ENCODE assay signal across 22 mouse cellular contexts in genomic region chr13:94180477-94181420, GRCm38 (mm10).
DNase-seq lines count a peak whose midpoint lies in the region; ATAC-seq and TF ChIP-seq lines count a peak whose summit lies in the region.
"Had no signal": no experiment of that assay in that cellular context is flagged by ENCODE, and none has a peak within 500 bp of the region (broad histone marks: within the 10 kb centered on the region; RNA-seq: fewer than 3 reads in every experiment).

No protein-coding gene starts in this region.

- H3K4me3 ChIP-seq in heart, embryonic 10.5 days = no peak overlapping the region
- no peak overlapping the region for H3K4me3 ChIP-seq in lung, embryonic 15.5 days
- H3K4me3 ChIP-seq in lung, postnatal 0 days (ENCODE audit: low read depth, low read length) = no peak overlapping the region
- H3K4me3 ChIP-seq: forebrain, embryonic 13.5 days; heart, embryonic 13.5 days; hindbrain, embryonic 15.5 days; neural tube, embryonic 13.5 days had no signal

- ATAC-seq in lung, embryonic 15.5 days (ENCODE audit: borderline replicate concordance, extremely low read depth, low FRiP score, low TSS enrichment) = peak; percentile 21; the same call in 1 of the 2 replicates
- no peak for ATAC-seq in lung, postnatal 0 days
- ATAC-seq: forebrain, embryonic 13.5 days had no signal

- TF ChIP-seq CTCF in lung, postnatal 0 days (IDR thresholded peaks at IDR 0.05) = no peak

- H3K9me3 ChIP-seq in heart, embryonic 10.5 days = no peaks in the 10 kb centered on the region
- no peaks in the 10 kb centered on the region for H3K9me3 ChIP-seq in lung, embryonic 15.5 days
- H3K9me3 ChIP-seq in lung, postnatal 0 days (ENCODE audit: low read length) = no peaks in the 10 kb centered on the region
- H3K9me3 ChIP-seq: forebrain, embryonic 13.5 days; heart, embryonic 13.5 days; hindbrain, embryonic 15.5 days; neural tube, embryonic 13.5 days had no signal

- H3K9ac ChIP-seq in lung, embryonic 15.5 days = no peak overlapping the region
- H3K9ac ChIP-seq in lung, postnatal 0 days (replicated peaks; ENCODE audit: low read depth) = no peak overlapping the region
- H3K9ac ChIP-seq: forebrain, embryonic 13.5 days; heart, embryonic 13.5 days; hindbrain, embryonic 15.5 days; neural tube, embryonic 13.5 days had no signal

- WGBS in heart, embryonic 10.5 days = 85% methylated on average over 5 of the region's 5 CpGs
- 62% methylated on average over 5 of the region's 5 CpGs for WGBS in lung, embryonic 15.5 days
- WGBS in lung, postnatal 0 days = 60% methylated on average over 5 of the region's 5 CpGs

- no peak overlapping the region for H3K4me2 ChIP-seq in lung, embryonic 15.5 days
- H3K4me2 ChIP-seq in lung, postnatal 0 days (replicated peaks; ENCODE audit: low read depth, low read length) = no peak overlapping the region
- H3K4me2 ChIP-seq: forebrain, embryonic 13.5 days; heart, embryonic 13.5 days; hindbrain, embryonic 15.5 days; neural tube, embryonic 13.5 days had no signal

- no peak overlapping the region for H3K27ac ChIP-seq in heart, embryonic 10.5 days
- peak overlapping the region; percentile 51; the same call in 1 of the 2 replicates for H3K27ac ChIP-seq in lung, embryonic 15.5 days
- no peak overlapping the region for H3K27ac ChIP-seq in lung, postnatal 0 days (ENCODE audit: low read length)
- H3K27ac ChIP-seq: forebrain, embryonic 13.5 days; heart, embryonic 13.5 days; hindbrain, embryonic 15.5 days; kidney, postnatal 0 days; neural tube, embryonic 13.5 days had no signal

- peaks cover 8% of the 10 kb centered on the region; the same call in 1 of the 2 replicates for H3K36me3 ChIP-seq in heart, embryonic 10.5 days
- H3K36me3 ChIP-seq in lung, embryonic 15.5 days = no peaks in the 10 kb centered on the region
- no peaks in the 10 kb centered on the region for H3K36me3 ChIP-seq in lung, postnatal 0 days (ENCODE audit: insufficient read depth, low read length)
- H3K36me3 ChIP-seq: hindbrain, embryonic 15.5 days; neural tube, embryonic 13.5 days had no signal

- no peak for TF ChIP-seq EP300 in lung, postnatal 0 days (IDR thresholded peaks at IDR 0.05)

- no peaks in the 10 kb centered on the region for H3K27me3 ChIP-seq in heart, embryonic 10.5 days (ENCODE audit: insufficient read depth, poor library complexity, severe bottlenecking)
- H3K27me3 ChIP-seq in lung, embryonic 15.5 days = no peaks in the 10 kb centered on the region
- no peaks in the 10 kb centered on the region for H3K27me3 ChIP-seq in lung, postnatal 0 days (replicated peaks; ENCODE audit: insufficient read depth, low read length)
- H3K27me3 ChIP-seq: CH12.LX; heart, embryonic 13.5 days; hindbrain, embryonic 15.5 days had no signal

- H3K4me1 ChIP-seq in heart, embryonic 10.5 days = peaks cover 25% of the 10 kb centered on the region
- peaks cover 31% of the 10 kb centered on the region for H3K4me1 ChIP-seq in lung, embryonic 15.5 days
- peaks cover 5% of the 10 kb centered on the region; the same call in 1 of the 2 replicates for H3K4me1 ChIP-seq in lung, postnatal 0 days (ENCODE audit: insufficient read depth, low read depth, low read length)

- DNase-seq in heart, adult 8-10 months (ENCODE audit: low spot score) = peak; percentile 48
- no peak for DNase-seq in heart, embryonic 10.5 days (ENCODE audit: low spot score)
- DNase-seq in lung, postnatal 14 days = no peak
- peak; percentile 69 for DNase-seq in lung, postnatal 0 days (ENCODE audit: low spot score)
- DNase-seq in gastrocnemius, postnatal 4 days (ENCODE audit: low spot score in 2 of 2) = no peak
- DNase-seq in left cerebral cortex, adult 9 months (ENCODE audit: low spot score in 2 of 2) = no peak
- DNase-seq: cerebellum, adult 2 months; cerebellum, postnatal 36 days; gastrocnemius, postnatal 10 days; kidney, adult 11 months; left cerebral cortex, postnatal 4 days; liver; midbrain, embryonic 14.5 days; right cerebral cortex, adult 18-20 months; thymus, postnatal 4 days had no signal

Comparison
In these comparisons a context has a peak if more than half of its experiments do, and no peak if none do; other contexts are left out.
1. DNase-seq: peak in heart, adult 8-10 months (single experiment) and lung, postnatal 0 days (single experiment); none in heart, embryonic 10.5 days (single experiment), lung, postnatal 14 days (single experiment), gastrocnemius, postnatal 4 days (0 of 2) and left cerebral cortex, adult 9 months (0 of 2).